Mouse (Mus musculus): Measurements from ENCODE around the gene Rgl1. TPM values are rescaled to one million over a fixed set of nuclear protein-coding genes. Genes with fewer than 3 reads are reported as not detected.

Gene Rgl1
- polyA plus RNA-seq, 1 experiment from 2014 or later = 63.6 TPM

DNA sequence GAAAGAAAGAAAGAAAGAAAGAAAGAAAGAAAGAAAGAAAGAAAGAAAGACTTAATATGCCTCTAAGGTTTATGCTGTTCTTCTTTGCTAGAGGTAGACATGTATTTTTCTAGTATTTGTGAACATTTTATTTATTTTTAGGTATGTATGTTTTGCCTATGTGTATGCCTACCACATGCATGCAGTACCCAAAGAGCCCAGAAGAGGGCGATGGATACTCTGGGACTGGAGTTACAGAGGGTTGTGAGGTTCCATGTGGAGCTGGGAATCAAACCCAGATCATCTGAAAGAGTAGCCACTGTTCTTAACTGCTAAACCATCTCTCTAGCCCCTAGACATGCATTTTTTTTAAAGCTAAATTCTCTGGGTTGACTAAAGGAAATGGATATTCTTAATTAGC is 147.8 kb downstream of the Rgl1 start:
- no peak overlapping the region for H3K4me2 ChIP-seq
- WGBS = 53% methylated on average over 1 of the region's 1 CpGs
- no peak overlapping the region for H3K9ac ChIP-seq
- peaks cover 83% of the 10 kb centered on the region for H3K4me1 ChIP-seq
- no peaks in the 10 kb centered on the region for H3K9me3 ChIP-seq (replicated peaks)
- 0 out of 2 replicates have a peak overlapping the region, but pooled peaks have one; percentile 23 for H3K27ac ChIP-seq
- H3K4me3 ChIP-seq (replicated peaks) = no peak overlapping the region
- no peaks in the 10 kb centered on the region for H3K27me3 ChIP-seq
- H3K36me3 ChIP-seq = peaks cover 18% of the 10 kb centered on the region
- no peak for ATAC-seq (replicated peaks; ENCODE audit: low FRiP score)

DNA sequence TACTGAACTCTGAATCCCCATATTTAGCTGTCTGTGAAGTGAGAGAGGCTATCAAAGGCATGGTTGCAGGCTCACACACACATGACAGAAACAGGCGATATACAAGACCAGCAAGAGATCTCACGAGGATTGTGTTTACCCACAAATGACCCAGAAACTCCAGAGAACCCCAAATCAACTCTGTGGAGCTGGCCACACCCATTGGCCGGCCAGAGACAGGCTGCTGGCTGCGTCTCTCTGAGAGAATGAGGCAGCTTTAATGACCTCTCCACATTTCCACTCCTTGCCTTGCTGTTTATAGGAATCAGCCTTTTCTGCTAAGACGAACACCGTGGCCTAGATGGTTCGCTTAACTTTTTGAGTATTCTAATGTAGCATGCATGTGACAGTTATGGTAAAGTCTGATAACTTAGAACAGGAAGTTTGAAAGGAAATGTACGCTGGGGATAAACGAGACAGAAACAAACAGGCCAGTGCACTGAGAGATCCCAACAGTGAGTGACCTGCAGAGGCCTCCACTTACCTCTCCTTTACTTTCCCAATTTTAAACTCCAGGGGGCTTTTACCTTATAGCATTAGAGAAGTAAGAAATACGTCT is 148.3 kb downstream of the Rgl1 start:
- Histone ChIP-seq H3K4me1 (peaks cover 83% of the 10 kb centered on the region), H3K36me3 (peaks cover 18% of the 10 kb centered on the region), H3K27me3 (no peaks in the 10 kb centered on the region), H3K9me3 (replicated peaks) (no peaks in the 10 kb centered on the region), H3K4me3 (replicated peaks) (no peak overlapping the region), H3K4me2 (no peak overlapping the region), H3K9ac (no peak overlapping the region), H3K27ac (peak overlapping the region; percentile 34; the same call in 1 of the 2 replicates)
- no peak for ATAC-seq (replicated peaks; ENCODE audit: low FRiP score)
- 62% methylated on average over 10 of the region's 10 CpGs for WGBS

DNA sequence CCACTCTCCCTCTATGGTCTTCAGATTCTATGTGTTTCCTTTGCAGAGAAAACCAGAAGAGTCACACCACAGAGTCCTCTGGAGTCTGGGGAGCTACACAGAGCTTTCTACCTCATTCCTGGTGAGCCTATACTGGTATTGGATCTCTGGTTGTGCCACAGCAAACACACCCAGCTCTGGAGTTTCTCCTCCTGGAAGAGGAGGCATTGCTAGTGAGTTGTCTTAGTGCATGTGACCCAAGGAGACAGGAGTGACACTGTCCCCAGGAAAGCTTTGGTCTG is 149.4 kb downstream of the Rgl1 start:
- Histone ChIP-seq H3K9ac (no peak overlapping the region), H3K4me1 (peaks cover 83% of the 10 kb centered on the region), H3K36me3 (peaks cover 26% of the 10 kb centered on the region), H3K27me3 (no peaks in the 10 kb centered on the region), H3K4me3 (replicated peaks) (no peak overlapping the region), H3K9me3 (replicated peaks) (no peaks in the 10 kb centered on the region), H3K27ac (peak overlapping the region; percentile 34; the same call in 1 of the 2 replicates), H3K4me2 (no peak overlapping the region)
- ATAC-seq (replicated peaks; ENCODE audit: low FRiP score) = no peak

DNA sequence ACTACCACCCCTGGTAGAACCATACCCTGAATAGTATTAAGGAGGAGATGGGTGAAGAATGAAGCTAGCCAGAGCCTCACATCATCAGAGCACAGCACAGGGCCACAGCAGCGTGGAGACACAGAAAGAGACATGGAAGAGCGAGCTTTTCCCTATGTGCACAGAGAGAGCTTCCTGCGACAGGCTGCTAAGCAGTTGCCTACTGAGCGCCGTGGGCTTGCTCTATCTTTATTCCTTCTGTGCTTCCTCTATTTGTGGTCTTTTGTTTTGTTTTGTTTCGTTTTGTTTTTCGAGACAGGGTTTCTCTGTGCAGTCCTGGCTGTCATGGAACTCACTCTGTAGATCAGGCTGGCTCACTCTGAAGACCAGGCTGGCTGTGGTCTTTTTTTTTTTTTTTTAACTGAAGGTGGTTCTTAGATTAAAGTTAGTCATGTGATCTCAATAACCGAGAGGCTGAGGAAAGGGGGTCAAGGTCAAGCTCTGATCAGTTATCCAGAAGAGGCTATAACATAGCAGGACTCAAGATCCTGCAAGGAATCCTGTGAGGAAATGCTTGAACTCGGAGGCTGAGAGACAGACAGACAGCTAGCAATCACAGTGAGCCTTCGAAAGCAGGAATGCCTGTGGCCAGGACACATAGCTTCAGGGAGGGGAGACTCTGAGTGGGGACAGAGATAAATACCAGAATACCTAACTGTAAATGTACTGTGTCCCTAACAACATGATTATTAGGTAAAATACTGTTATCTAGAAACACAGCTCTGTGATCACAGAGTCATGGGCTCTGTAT is 150.0 kb downstream of the Rgl1 start:
- Histone ChIP-seq H3K27ac (no peak overlapping the region), H3K27me3 (no peaks in the 10 kb centered on the region), H3K4me2 (no peak overlapping the region), H3K9ac (no peak overlapping the region), H3K4me1 (peaks cover 83% of the 10 kb centered on the region), H3K36me3 (peaks cover 26% of the 10 kb centered on the region), H3K4me3 (replicated peaks) (no peak overlapping the region), H3K9me3 (replicated peaks) (no peaks in the 10 kb centered on the region)
- no peak for ATAC-seq (replicated peaks; ENCODE audit: low FRiP score)
- 76% methylated on average over 10 of the region's 10 CpGs for WGBS

DNA sequence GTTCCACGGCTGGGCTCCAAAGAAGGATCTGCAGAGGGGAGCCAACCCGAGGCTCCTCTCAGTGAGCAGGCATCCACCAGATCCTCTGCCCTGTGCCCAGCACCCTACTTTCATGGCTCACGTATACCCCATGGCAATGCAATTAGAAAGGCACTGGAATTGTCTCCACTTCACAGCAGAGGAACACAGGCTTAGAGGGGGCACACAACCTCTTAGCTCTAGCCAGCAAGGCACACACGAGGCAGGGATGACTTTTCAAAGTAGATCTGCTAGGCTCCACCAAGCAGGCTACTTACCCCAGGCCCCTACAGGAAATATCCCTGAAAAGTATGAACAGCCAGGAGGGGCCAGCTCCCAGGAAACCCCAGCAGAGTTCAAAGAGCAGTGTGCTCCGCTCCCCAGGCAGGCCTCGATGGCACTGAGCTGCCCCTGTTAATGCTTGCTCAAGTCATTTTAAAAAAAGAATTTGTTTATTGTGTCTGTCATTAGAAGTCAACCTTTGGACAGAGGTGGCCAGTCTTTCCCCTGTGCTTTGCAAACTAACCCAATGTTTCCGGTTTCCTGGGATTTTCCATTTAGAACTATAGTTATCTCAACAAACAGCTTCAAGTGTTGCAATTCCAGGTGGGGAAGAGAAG is 151.3 kb downstream of the Rgl1 start:
- no peak overlapping the region for H3K4me3 ChIP-seq (replicated peaks)
- no peaks in the 10 kb centered on the region for H3K27me3 ChIP-seq
- peaks cover 26% of the 10 kb centered on the region for H3K36me3 ChIP-seq
- no peak overlapping the region for H3K9ac ChIP-seq
- no peaks in the 10 kb centered on the region for H3K9me3 ChIP-seq (replicated peaks)
- no peak overlapping the region for H3K4me2 ChIP-seq
- H3K27ac ChIP-seq = peak overlapping the region; percentile 77
- peaks cover 87% of the 10 kb centered on the region for H3K4me1 ChIP-seq
- peak; percentile 30; the same call in 1 of the 2 replicates for ATAC-seq (replicated peaks; ENCODE audit: low FRiP score)
- WGBS = 59% methylated on average over 7 of the region's 7 CpGs

DNA sequence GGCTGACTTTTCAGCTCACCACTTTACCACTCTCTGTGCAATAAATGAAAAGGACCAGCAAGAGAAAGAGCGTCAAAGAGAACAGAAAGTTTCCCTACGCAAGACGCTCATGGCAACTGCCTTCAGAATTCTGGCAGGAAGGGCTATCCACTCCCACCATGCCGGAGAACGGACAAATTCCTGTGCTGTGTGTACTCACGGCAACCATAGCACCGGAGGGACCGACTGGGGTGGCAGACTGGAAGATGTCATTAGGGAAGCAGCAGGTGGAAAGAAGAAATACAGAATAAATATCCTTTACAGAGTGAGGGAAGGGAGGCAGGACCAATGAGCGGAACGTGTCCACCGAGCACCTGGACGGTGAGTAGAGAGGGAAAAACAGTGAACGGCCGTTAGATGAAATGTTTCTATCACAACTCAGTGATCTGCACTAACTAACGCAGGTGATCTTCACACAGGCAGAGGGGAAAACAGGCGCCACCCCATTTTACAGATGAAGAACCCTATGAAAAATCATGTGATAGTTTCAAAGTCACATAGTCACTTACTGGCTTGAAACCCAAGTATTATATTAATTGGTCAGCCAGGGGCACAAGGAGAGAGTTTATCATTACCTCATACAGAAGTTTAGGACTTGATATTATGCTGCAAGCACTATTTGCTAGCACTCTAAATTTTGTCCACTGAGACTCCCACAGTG is 152.8 kb downstream of the Rgl1 start:
- Histone ChIP-seq H3K4me3 (replicated peaks) (no peak overlapping the region), H3K27ac (peak overlapping the region; percentile 84), H3K27me3 (no peaks in the 10 kb centered on the region), H3K9me3 (replicated peaks) (no peaks in the 10 kb centered on the region), H3K4me1 (peaks cover 91% of the 10 kb centered on the region), H3K4me2 (peak overlapping the region; percentile 31), H3K9ac (no peak overlapping the region), H3K36me3 (peaks cover 16% of the 10 kb centered on the region)
- ATAC-seq (replicated peaks; ENCODE audit: low FRiP score) = no peak
- 69% methylated on average over 16 of the region's 16 CpGs for WGBS

DNA sequence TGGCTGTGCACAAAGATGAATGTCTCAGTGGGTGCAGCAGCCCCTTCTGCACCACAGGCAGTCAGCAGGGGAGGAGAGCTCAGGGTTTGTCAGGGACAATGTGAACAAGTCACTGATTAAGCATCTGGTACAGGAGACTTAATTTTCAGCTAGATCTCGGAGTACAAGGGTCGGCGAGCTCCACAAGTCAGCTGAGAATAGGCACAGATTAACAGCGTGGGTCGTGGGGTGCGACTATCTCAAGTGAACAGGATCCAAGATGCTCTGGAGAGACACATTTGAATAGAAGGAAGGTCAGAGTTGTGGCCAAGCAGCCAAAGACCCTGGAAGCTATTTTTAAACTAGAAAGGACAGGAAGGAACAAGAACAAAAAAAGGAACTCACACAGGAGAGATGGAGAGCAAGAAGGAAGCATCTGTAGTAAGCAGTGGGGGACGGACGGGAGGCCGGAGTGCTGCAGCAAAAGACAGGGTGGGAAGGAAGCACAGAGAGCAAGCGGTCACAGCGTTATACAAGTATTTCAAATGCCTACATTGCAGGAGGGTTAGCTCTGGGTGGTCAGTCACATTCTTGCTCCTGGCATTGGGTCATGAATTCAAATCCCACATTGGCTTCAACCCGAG is 153.5 kb downstream of the Rgl1 start:
- Histone ChIP-seq H3K27me3 (no peaks in the 10 kb centered on the region), H3K36me3 (peaks cover 16% of the 10 kb centered on the region), H3K4me1 (peaks cover 93% of the 10 kb centered on the region), H3K4me2 (peak overlapping the region; percentile 31), H3K9me3 (replicated peaks) (no peaks in the 10 kb centered on the region), H3K9ac (no peak overlapping the region), H3K27ac (peak overlapping the region; percentile 84), H3K4me3 (replicated peaks) (no peak overlapping the region)
- WGBS = 57% methylated on average over 12 of the region's 12 CpGs
- ATAC-seq (replicated peaks; ENCODE audit: low FRiP score) = peak; percentile 50

DNA sequence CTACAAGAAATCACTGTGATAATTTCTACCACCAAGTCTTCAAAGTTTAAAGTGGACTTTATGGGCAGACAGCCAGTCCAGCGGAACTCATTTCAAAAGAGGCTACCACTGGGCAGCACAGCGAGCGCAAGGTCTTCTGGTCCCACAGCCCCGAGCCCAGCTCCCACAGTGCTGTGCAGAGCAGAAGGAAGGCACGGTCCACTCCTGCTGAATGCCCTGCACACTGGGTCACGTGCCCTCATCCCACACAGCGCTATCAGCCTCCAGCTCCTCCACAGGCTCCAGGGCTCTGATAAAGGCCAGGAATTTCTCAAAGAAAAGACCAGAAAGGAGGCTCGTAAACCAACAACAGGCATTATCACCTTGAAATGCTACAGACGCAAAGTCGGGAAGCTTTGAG is 156.6 kb downstream of the Rgl1 start:
- ATAC-seq (replicated peaks; ENCODE audit: low FRiP score) = 0 out of 2 replicates have a peak, but pooled peaks have one; percentile 16
- WGBS = 68% methylated on average over 10 of the region's 10 CpGs

DNA sequence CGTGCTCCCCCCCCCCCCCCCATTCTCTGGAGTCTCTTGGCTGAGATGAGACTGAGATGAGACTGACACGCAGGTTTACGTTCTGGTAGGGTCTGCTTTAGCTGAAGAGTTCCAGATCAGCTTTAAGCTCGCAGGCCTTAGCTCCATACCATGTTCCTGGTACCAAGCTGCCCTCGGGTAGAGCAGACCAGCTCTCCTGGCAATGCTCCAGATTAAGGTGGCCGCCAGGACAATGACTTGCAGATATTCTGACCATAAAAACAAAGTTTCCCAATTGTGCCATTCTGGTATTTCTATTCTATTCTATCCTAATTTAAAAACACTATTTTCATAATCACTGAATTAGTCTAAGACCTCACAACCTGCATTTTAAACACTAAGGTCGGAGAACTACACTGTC is 157.1 kb downstream of the Rgl1 start:
- H3K4me2 ChIP-seq = no peak overlapping the region
- no peaks in the 10 kb centered on the region for H3K9me3 ChIP-seq (replicated peaks)
- H3K27me3 ChIP-seq = no peaks in the 10 kb centered on the region
- 83% methylated on average over 7 of the region's 7 CpGs for WGBS
- no peak overlapping the region for H3K9ac ChIP-seq
- H3K36me3 ChIP-seq = peaks cover 14% of the 10 kb centered on the region
- 0 out of 2 replicates have a peak overlapping the region, but pooled peaks have one; percentile 9 for H3K27ac ChIP-seq
- ATAC-seq (replicated peaks; ENCODE audit: low FRiP score) = no peak
- H3K4me3 ChIP-seq (replicated peaks) = no peak overlapping the region
- peaks cover 77% of the 10 kb centered on the region for H3K4me1 ChIP-seq

More for the DNA sequence above, 156.6 kb downstream of the Rgl1 start:
- Histone ChIP-seq H3K27ac (no peak overlapping the region), H3K9ac (no peak overlapping the region), H3K4me2 (no peak overlapping the region), H3K36me3 (peaks cover 16% of the 10 kb centered on the region), H3K4me3 (replicated peaks) (no peak overlapping the region), H3K9me3 (replicated peaks) (no peaks in the 10 kb centered on the region), H3K27me3 (no peaks in the 10 kb centered on the region), H3K4me1 (peaks cover 78% of the 10 kb centered on the region)

DNA sequence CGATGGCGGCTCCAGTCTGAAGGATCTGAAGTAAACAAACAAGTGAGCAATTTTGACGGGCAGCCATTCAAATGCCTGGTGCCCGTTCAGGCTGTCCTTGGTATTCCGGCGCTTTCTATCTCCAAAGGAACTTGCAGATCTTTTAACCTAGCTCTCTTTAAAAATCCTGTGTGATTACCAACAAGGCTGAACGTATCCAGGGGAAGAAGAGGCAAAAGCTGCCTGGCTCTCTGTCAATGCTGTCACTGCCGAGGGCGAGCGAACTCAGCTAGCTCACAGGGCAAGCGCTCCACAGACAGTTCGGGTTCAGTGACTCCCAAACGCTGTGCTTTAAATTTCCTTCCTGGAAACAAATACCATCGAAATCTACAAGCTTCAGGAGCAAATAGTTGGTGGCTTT is 158.4 kb downstream of the Rgl1 start:
- no peak overlapping the region for H3K9ac ChIP-seq
- no peak overlapping the region for H3K4me3 ChIP-seq (replicated peaks)
- no peaks in the 10 kb centered on the region for H3K27me3 ChIP-seq
- ATAC-seq (replicated peaks; ENCODE audit: low FRiP score) = no peak
- peak overlapping the region; percentile 35 for H3K4me2 ChIP-seq
- H3K4me1 ChIP-seq = peaks cover 65% of the 10 kb centered on the region
- H3K36me3 ChIP-seq = peaks cover 17% of the 10 kb centered on the region
- no peaks in the 10 kb centered on the region for H3K9me3 ChIP-seq (replicated peaks)
- peak overlapping the region; percentile 48 for H3K27ac ChIP-seq
- 53% methylated on average over 14 of the region's 14 CpGs for WGBS

DNA sequence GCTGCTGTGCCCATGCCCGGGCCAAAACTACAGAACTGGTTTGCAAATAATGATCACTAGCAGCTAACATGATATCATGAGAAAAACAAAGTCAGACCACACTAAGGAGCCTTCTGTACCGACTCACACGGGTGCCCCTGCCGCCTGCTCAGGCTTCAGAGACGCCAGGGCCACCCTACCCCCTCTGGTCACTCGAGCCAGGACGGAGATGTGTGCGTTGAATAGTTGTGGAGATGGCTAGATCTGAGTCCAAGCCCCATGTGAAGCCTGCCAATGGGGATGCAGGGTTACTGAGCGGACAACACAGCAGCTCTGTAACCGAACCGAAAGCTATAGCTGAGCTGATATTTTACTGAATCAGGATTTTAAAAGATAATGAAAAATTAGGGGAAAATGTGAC is 159.4 kb downstream of the Rgl1 start:
- no peak for ATAC-seq (replicated peaks; ENCODE audit: low FRiP score)
- WGBS = 85% methylated on average over 11 of the region's 11 CpGs

More for the DNA sequence above, 159.4 kb downstream of the Rgl1 start:
- no peak overlapping the region for H3K9ac ChIP-seq
- peaks cover 54% of the 10 kb centered on the region for H3K4me1 ChIP-seq
- H3K27ac ChIP-seq = no peak overlapping the region
- H3K9me3 ChIP-seq (replicated peaks) = no peaks in the 10 kb centered on the region
- H3K4me3 ChIP-seq (replicated peaks) = no peak overlapping the region
- no peaks in the 10 kb centered on the region for H3K27me3 ChIP-seq
- H3K36me3 ChIP-seq = peaks cover 9% of the 10 kb centered on the region
- no peak overlapping the region for H3K4me2 ChIP-seq

All from kidney, embryonic 15.5 days (tissue).